ENCODE assay signal across 27 mouse cellular contexts in the genomic region with DNA sequence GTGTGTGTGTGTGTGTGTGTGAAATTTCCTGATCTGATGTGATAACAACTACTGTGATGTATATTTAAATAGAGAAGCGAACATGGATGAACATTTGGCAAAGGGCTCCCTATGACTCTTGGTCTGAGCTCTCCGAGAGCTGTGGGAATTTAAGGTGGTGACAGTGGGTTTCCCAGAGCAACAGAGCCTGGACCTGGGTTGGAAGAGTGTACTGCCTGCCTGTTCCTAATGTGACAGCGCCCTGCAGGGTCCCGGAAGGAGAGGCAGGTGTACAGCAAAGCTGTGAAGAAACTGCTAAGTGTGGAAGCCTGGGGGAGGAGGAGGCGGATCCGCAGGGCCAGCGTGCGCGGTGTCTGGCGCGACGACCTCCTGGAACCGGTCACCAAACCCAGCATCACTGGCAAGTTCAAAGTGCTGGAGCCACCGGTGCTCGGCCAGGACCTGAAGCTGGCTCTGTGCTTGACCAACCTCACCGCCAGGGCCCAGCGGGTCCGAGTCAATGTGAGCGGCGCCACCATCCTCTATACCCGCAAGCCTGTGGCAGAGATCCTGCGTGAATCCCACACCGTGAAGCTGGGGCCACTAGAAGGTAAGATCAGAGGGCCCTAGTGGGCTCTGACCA. TPM values are rescaled to one million over a fixed set of nuclear protein-coding genes. Genes with fewer than 3 reads are reported as not detected.
A peak's percentile ranks its signal among the peaks of the same experiment; 100 is the strongest.
DNase-seq lines count a peak whose midpoint lies in the region; ATAC-seq and TF ChIP-seq lines count a peak whose summit lies in the region.
"Had no signal": no experiment of that assay in that cellular context is flagged by ENCODE, and none has a peak within 500 bp of the region (broad histone marks: within the 10 kb centered on the region; RNA-seq: fewer than 3 reads in every experiment).

No protein-coding gene starts in this region.

- no peaks in the 10 kb centered on the region for H3K36me3 ChIP-seq in forebrain, embryonic 15.5 days
- no peaks in the 10 kb centered on the region for H3K36me3 ChIP-seq in forebrain, embryonic 16.5 days (ENCODE audit: control insufficient read depth, insufficient read depth)
- H3K36me3 ChIP-seq in kidney, postnatal 0 days (ENCODE audit: insufficient read depth, low read length): no peaks in the 10 kb centered on the region
- no peaks in the 10 kb centered on the region for H3K36me3 ChIP-seq in ES-Bruce4 (ENCODE audit: control insufficient read depth, insufficient read depth, low read length, poor library complexity, severe bottlenecking)
- H3K36me3 ChIP-seq: embryonic facial prominence, embryonic 13.5 days; heart, embryonic 13.5 days; hindbrain, embryonic 15.5 days had no signal

- 82% methylated on average over 23 of the region's 23 CpGs for WGBS in forebrain, embryonic 15.5 days
- WGBS in forebrain, embryonic 16.5 days: 81% methylated on average over 23 of the region's 23 CpGs
- 77% methylated on average over 23 of the region's 23 CpGs for WGBS in kidney, postnatal 0 days

- no peak for DNase-seq in kidney, postnatal 0 days (ENCODE audit: low spot score)
- DNase-seq in kidney, adult 18-20 months: no peak
- DNase-seq in R1 (ENCODE audit: low read depth, low spot score): peak; percentile 32
- DNase-seq in layer of hippocampus, postnatal 14 days (ENCODE audit: low spot score in 2 of 2): no peak
- DNase-seq in cerebellum, adult 9-10 months: no peak
- DNase-seq: adrenal gland, adult 8-10 months; adrenal gland, postnatal 36 days; cerebellum, adult 11 months; cerebellum, adult 9-11 months; cerebellum, postnatal 36 days; gastrocnemius, postnatal 10 days; heart, postnatal 36 days; kidney, adult 8-10 months had no signal

- no peak overlapping the region; the same call in 1 of the 2 replicates for H3K27ac ChIP-seq in forebrain, embryonic 15.5 days (replicated peaks)
- no peak overlapping the region for H3K27ac ChIP-seq in forebrain, embryonic 16.5 days (ENCODE audit: low read length)
- no peak overlapping the region for H3K27ac ChIP-seq in kidney, postnatal 0 days
- H3K27ac ChIP-seq in ES-Bruce4 (ENCODE audit: insufficient read depth, low read length): no peak overlapping the region
- H3K27ac ChIP-seq: embryonic facial prominence, embryonic 13.5 days; heart, embryonic 13.5 days; hindbrain, embryonic 15.5 days had no signal

- ATAC-seq in forebrain, embryonic 15.5 days (replicated peaks): peak; percentile 46; the same call in 1 of the 2 replicates
- ATAC-seq in forebrain, embryonic 16.5 days: no peak
- 0 out of 2 replicates have a peak, but pooled peaks have one; percentile 29 for ATAC-seq in kidney, postnatal 0 days (replicated peaks; ENCODE audit: low FRiP score, low read depth)
- ATAC-seq: intestine, embryonic 16.5 days; Patski had no signal

- H3K4me3 ChIP-seq in forebrain, embryonic 15.5 days: no peak overlapping the region
- no peak overlapping the region for H3K4me3 ChIP-seq in forebrain, embryonic 16.5 days (replicated peaks; ENCODE audit: low read length)
- no peak overlapping the region for H3K4me3 ChIP-seq in kidney, postnatal 0 days (replicated peaks; ENCODE audit: low read depth, low read length)
- H3K4me3 ChIP-seq in ES-Bruce4 (ENCODE audit: low read depth, low read length): peak overlapping the region; percentile 48
- H3K4me3 ChIP-seq: embryonic facial prominence, embryonic 13.5 days; heart, embryonic 13.5 days; hindbrain, embryonic 15.5 days had no signal

- H3K4me1 ChIP-seq in forebrain, embryonic 15.5 days: peaks cover 7% of the 10 kb centered on the region; the same call in 1 of the 2 replicates
- H3K4me1 ChIP-seq in forebrain, embryonic 16.5 days (replicated peaks; ENCODE audit: control insufficient read depth, insufficient read depth, low read length): no peaks in the 10 kb centered on the region
- H3K4me1 ChIP-seq in kidney, postnatal 0 days (replicated peaks; ENCODE audit: insufficient read depth, low read length): no peaks in the 10 kb centered on the region
- no peaks in the 10 kb centered on the region for H3K4me1 ChIP-seq in ES-Bruce4 (ENCODE audit: control insufficient read depth, insufficient read depth, low read length)
- H3K4me1 ChIP-seq: embryonic facial prominence, embryonic 13.5 days; heart, embryonic 13.5 days; hindbrain, embryonic 15.5 days had no signal

- no peak for TF ChIP-seq POLR2A in ES-Bruce4 (IDR thresholded peaks at IDR 0.05; ENCODE audit: insufficient read depth, low read length)

- H3K9me3 ChIP-seq in forebrain, embryonic 15.5 days: no peaks in the 10 kb centered on the region
- no peaks in the 10 kb centered on the region for H3K9me3 ChIP-seq in forebrain, embryonic 16.5 days (ENCODE audit: control insufficient read depth, low read length)
- H3K9me3 ChIP-seq in kidney, postnatal 0 days (replicated peaks; ENCODE audit: low read length): no peaks in the 10 kb centered on the region
- no peaks in the 10 kb centered on the region for H3K9me3 ChIP-seq in ES-Bruce4 (replicated peaks; ENCODE audit: control insufficient read depth, insufficient read depth, low read length, poor library complexity, severe bottlenecking)
- H3K9me3 ChIP-seq: embryonic facial prominence, embryonic 13.5 days; heart, embryonic 13.5 days; hindbrain, embryonic 15.5 days had no signal

- no peak overlapping the region for H3K9ac ChIP-seq in forebrain, embryonic 15.5 days (replicated peaks)
- H3K9ac ChIP-seq in forebrain, embryonic 16.5 days (replicated peaks; ENCODE audit: low read depth, low read length): no peak overlapping the region
- no peak overlapping the region for H3K9ac ChIP-seq in kidney, postnatal 0 days (ENCODE audit: low read depth, low read length)
- H3K9ac ChIP-seq in ES-Bruce4 (ENCODE audit: low read depth, poor library complexity, severe bottlenecking): no peak overlapping the region
- H3K9ac ChIP-seq: embryonic facial prominence, embryonic 13.5 days; heart, embryonic 13.5 days; hindbrain, embryonic 15.5 days had no signal

- H3K4me2 ChIP-seq in forebrain, embryonic 15.5 days (replicated peaks): no peak overlapping the region
- no peak overlapping the region for H3K4me2 ChIP-seq in forebrain, embryonic 16.5 days (ENCODE audit: low read length)
- H3K4me2 ChIP-seq in kidney, postnatal 0 days (ENCODE audit: low read length): no peak overlapping the region
- H3K4me2 ChIP-seq: embryonic facial prominence, embryonic 13.5 days; heart, embryonic 13.5 days; hindbrain, embryonic 15.5 days had no signal

- TF ChIP-seq CTCF in kidney, postnatal 0 days (IDR thresholded peaks at IDR 0.05; ENCODE audit: low read depth): no peak
- TF ChIP-seq CTCF in ES-Bruce4 (IDR thresholded peaks at IDR 0.05; ENCODE audit: low read depth, low read length): no peak

- no peak for TF ChIP-seq EP300 in ES-Bruce4 (IDR thresholded peaks at IDR 0.05; ENCODE audit: insufficient read depth, low read depth, low read length)

- H3K27me3 ChIP-seq in forebrain, embryonic 15.5 days: no peaks in the 10 kb centered on the region
- H3K27me3 ChIP-seq in forebrain, embryonic 16.5 days (replicated peaks; ENCODE audit: control insufficient read depth, insufficient read depth, low read length): no peaks in the 10 kb centered on the region
- no peaks in the 10 kb centered on the region for H3K27me3 ChIP-seq in kidney, postnatal 0 days (ENCODE audit: insufficient read depth, low read length)
- no peaks in the 10 kb centered on the region for H3K27me3 ChIP-seq in ES-Bruce4 (ENCODE audit: control insufficient read depth, insufficient read depth, low read length, poor library complexity, severe bottlenecking)
- H3K27me3 ChIP-seq: CH12.LX; embryonic facial prominence, embryonic 13.5 days; heart, embryonic 13.5 days; hindbrain, embryonic 15.5 days had no signal

RNA-seq across cellular contexts. Expression of a gene that starts 32.6 kb away (rescaled TPM):
- polyA plus RNA-seq in forebrain, embryonic 15.5 days (2015; fragmentation: Nextera tagmentation; extraction: Ambion mirVana): 0.09 and 0.26 TPM in 2 replicates
- polyA plus RNA-seq in forebrain, embryonic 16.5 days (2015; fragmentation: Nextera tagmentation; extraction: Ambion mirVana): 0.10 and 0.11 TPM in 2 replicates
- not detected in 2 replicates for polyA plus RNA-seq in kidney, postnatal 0 days (2015; fragmentation: Nextera tagmentation; extraction: Ambion mirVana)
- not detected in 2 replicates for polyA plus RNA-seq in ES-Bruce4 (2011; ENCODE audit: insufficient read depth, insufficient read length, low read depth, missing spikeins)
- under 1 TPM; 0.25 to 0.29 TPM for total RNA-seq in layer of hippocampus, postnatal 14 days (2021)
- total RNA-seq: adrenal gland, adult 8-10 months; adrenal gland, postnatal 36 days; CH12.LX; gastrocnemius, postnatal 10 days; heart, adult 8-10 months; heart, postnatal 36 days had no signal
- polyA plus RNA-seq: gonadal fat pad, adult 2 months; heart, embryonic 13.5 days; heart, postnatal 0 days; hindbrain, embryonic 11.5 days; hindbrain, embryonic 15.5 days; intestine, embryonic 16.5 days; Patski had no signal

RNA-seq across cellular contexts. Expression of a gene that starts 34.4 kb away (rescaled TPM):
- 458 and 483 TPM in 2 replicates for polyA plus RNA-seq in forebrain, embryonic 15.5 days (2015; fragmentation: Nextera tagmentation; extraction: Ambion mirVana)
- polyA plus RNA-seq in forebrain, embryonic 16.5 days (2015; fragmentation: Nextera tagmentation; extraction: Ambion mirVana): 418 TPM in 2 replicates
- polyA plus RNA-seq in kidney, postnatal 0 days (2015; fragmentation: Nextera tagmentation; extraction: Ambion mirVana): 497 and 532 TPM in 2 replicates
- 244 and 254 TPM in 2 replicates for polyA plus RNA-seq in ES-Bruce4 (2011; ENCODE audit: insufficient read depth, insufficient read length, low read depth, missing spikeins)
- total RNA-seq in layer of hippocampus, postnatal 14 days (2021): 100 to 1,000 TPM; 102 TPM

RNA-seq across cellular contexts. Expression of a gene that starts 50.2 kb away (rescaled TPM):
- polyA plus RNA-seq in forebrain, embryonic 15.5 days (2015; fragmentation: Nextera tagmentation; extraction: Ambion mirVana): not detected in 2 replicates
- not detected in 2 replicates for polyA plus RNA-seq in forebrain, embryonic 16.5 days (2015; fragmentation: Nextera tagmentation; extraction: Ambion mirVana)
- not detected in 2 replicates for polyA plus RNA-seq in kidney, postnatal 0 days (2015; fragmentation: Nextera tagmentation; extraction: Ambion mirVana)
- polyA plus RNA-seq in ES-Bruce4 (2011; ENCODE audit: insufficient read depth, insufficient read length, low read depth, missing spikeins): not detected in 2 replicates
- total RNA-seq in layer of hippocampus, postnatal 14 days (2021): not detected
- total RNA-seq: adrenal gland, adult 8-10 months; adrenal gland, postnatal 36 days; CH12.LX; gastrocnemius, postnatal 10 days; heart, adult 8-10 months; heart, postnatal 36 days had no signal
- polyA plus RNA-seq: embryonic facial prominence, embryonic 13.5 days; frontal cortex, adult 2 months; gonadal fat pad, adult 2 months; heart, embryonic 13.5 days; heart, postnatal 0 days; hindbrain, embryonic 11.5 days; hindbrain, embryonic 15.5 days; intestine, embryonic 16.5 days; Patski had no signal
